Mouse (Mus musculus) cerebellum, postnatal 14 days (tissue): ENCODE measurements around the gene Oscp1.

Experiments
- DNase-seq, 2 experiments: peaks; one replicate each; pipeline ENCODE4 v3.0.0; 2021; ENCODE audit warnings: mixed read lengths in 2 of 2

Gene Oscp1

GRCm38 (mm10) chr4:126111153-126111549 lies 52.8 kb downstream of the Oscp1 start:
- DNase-seq: no peak

GRCm38 (mm10) chr4:126113243-126113642 lies 54.9 kb downstream of the Oscp1 start:
- peak; percentile 59 to 65 for DNase-seq

- peak; percentile 70 to 82 for DNase-seq
Measured at GRCm38 (mm10) chr4:126113943-126114342, 55.6 kb downstream of the Oscp1 start.

- DNase-seq: no peak
Measured at GRCm38 (mm10) chr4:126115411-126115810, 57.0 kb downstream of the Oscp1 start.

GRCm38 (mm10) chr4:126115871-126116521 lies 57.6 kb downstream of the Oscp1 start:
- no peak for DNase-seq

GRCm38 (mm10) chr4:126117116-126117515 lies 58.8 kb downstream of the Oscp1 start:
- DNase-seq: peak; percentile 60 to 64

- DNase-seq: peak; percentile 77 to 84
Measured at GRCm38 (mm10) chr4:126118651-126119050, 60.3 kb downstream of the Oscp1 start.

GRCm38 (mm10) chr4:126119051-126119450 lies 60.7 kb downstream of the Oscp1 start:
- DNase-seq: peak; percentile 66 to 75

- peak; percentile 85 to 87 for DNase-seq
Measured at GRCm38 (mm10) chr4:126120052-126120451, 61.7 kb downstream of the Oscp1 start.

GRCm38 (mm10) chr4:126120506-126120905 lies 62.1 kb downstream of the Oscp1 start:
- DNase-seq: peak; percentile 56 to 60

GRCm38 (mm10) chr4:126123309-126124040 lies 65.1 kb downstream of the Oscp1 start:
- peak; percentile 61 to 69 for DNase-seq

- DNase-seq: no peak
Measured at GRCm38 (mm10) chr4:126130502-126130901, 72.1 kb downstream of the Oscp1 start.

- peak; percentile 76 to 84 for DNase-seq
Measured at GRCm38 (mm10) chr4:126131290-126132121, 73.1 kb downstream of the Oscp1 start.

GRCm38 (mm10) chr4:126132636-126133264 lies 74.4 kb downstream of the Oscp1 start:
- no peak for DNase-seq

- no peak for DNase-seq
Measured at GRCm38 (mm10) chr4:126134236-126134635, 75.9 kb downstream of the Oscp1 start.

- DNase-seq: no peak
Measured at GRCm38 (mm10) chr4:126134639-126135038, 76.3 kb downstream of the Oscp1 start.

- DNase-seq: no peak
Measured at GRCm38 (mm10) chr4:126137773-126138172, 79.4 kb downstream of the Oscp1 start.

- DNase-seq: no peak
Measured at GRCm38 (mm10) chr4:126141021-126141420, 82.7 kb downstream of the Oscp1 start.
